Mouse (Mus musculus) thymus, adult 2 months (tissue): ENCODE measurements around the gene Gm37240. TPM values are rescaled to one million over a fixed set of nuclear protein-coding genes. Genes with fewer than 3 reads are reported as not detected.

Experiments used
- DNase-seq: peaks from one replicate; pipeline ENCODE4 v3.0.0; 2021
- H3K27ac ChIP-seq: fragments of 200-500 bp; 2 replicates; pipeline ENCODE4 v1.5.1; 2012; ENCODE audit warnings: low read length, control low read depth; ENCODE audit not compliant: control insufficient read depth, insufficient read depth
- H3K27me3 ChIP-seq: fragments of 200-500 bp; 2 replicates; pipeline ENCODE4 v1.6.1; 2012; ENCODE audit warnings: mild to moderate bottlenecking, low read length, moderate library complexity, mixed read lengths; ENCODE audit not compliant: control insufficient read depth, insufficient read depth
- H3K36me3 ChIP-seq: fragments of 200-500 bp; 2 replicates; pipeline ENCODE4 v1.6.1; 2012; ENCODE audit warnings: mild to moderate bottlenecking, low read length, moderate library complexity; ENCODE audit not compliant: control insufficient read depth, insufficient read depth
- H3K4me1 ChIP-seq: fragments of 200-500 bp; replicated peaks from 2 replicates; pipeline ENCODE4 v1.6.1; 2012; ENCODE audit warnings: low read length; ENCODE audit not compliant: control insufficient read depth, insufficient read depth
- H3K4me3 ChIP-seq: fragments of 200-500 bp; 2 replicates; pipeline ENCODE4 v1.5.1; 2012; ENCODE audit warnings: mild to moderate bottlenecking, low read length, control low read depth, moderate library complexity; ENCODE audit not compliant: control insufficient read depth, insufficient read depth
- CTCF ChIP-seq: fragments of 200-500 bp; IDR thresholded peaks from 2 replicates; pipeline ENCODE4 v1.5.1; 2012; ENCODE audit warnings: mild to moderate bottlenecking, control low read depth, low read length, moderate library complexity, borderline replicate concordance; ENCODE audit not compliant: control insufficient read depth, poor library complexity, insufficient read depth; ENCODE audit errors: extremely low read depth
- POLR2A ChIP-seq: fragments of 200-500 bp; IDR thresholded peaks from 2 replicates; pipeline ENCODE4 v1.6.1; 2012; ENCODE audit warnings: mild to moderate bottlenecking, low read length, control low read depth, moderate library complexity; ENCODE audit not compliant: control insufficient read depth, poor library complexity, insufficient read depth; ENCODE audit errors: extremely low read depth
- WGBS: fragments of 180-500 bp; shearing (Covaris S2); methylation state at CpG from one replicate; pipeline ENCODE4 v1.1.7; 2018; 5-methylcytosine and 5-hydroxymethylcytosine counted together
- polyA plus RNA-seq: library from polyadenylated mRNA; depleted of rRNA; stranded (reverse); fragments of >200 nt; gene quantifications from 2 replicates; pipeline ENCODE4 v1.2.3, GENCODE M21; 2012

Gm37240 gene
- polyA plus RNA-seq, 1 experiment, result 7.0 TPM

DNA sequence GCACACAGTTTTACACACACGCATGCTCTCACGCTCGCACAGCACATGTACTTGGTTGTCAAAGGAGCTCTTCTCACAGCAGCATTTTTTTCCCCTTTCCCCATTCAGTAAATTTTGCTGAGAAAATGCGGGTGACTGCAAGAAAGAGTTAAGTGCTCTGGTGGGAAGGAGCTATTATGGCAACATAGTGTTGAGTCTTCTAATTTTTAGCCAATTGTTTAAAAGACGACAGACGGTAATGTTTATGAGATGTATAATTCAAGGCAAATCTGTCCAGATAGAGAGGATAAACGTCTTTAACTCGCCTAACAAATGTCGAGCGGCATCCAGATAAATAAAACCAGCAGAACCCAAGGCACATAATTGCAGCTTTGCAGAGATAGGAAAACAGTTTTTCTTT lies 726.5 kb downstream of the Gm37240 start:
- Histone ChIP-seq H3K36me3 (no peaks in the 10 kb centered on the region), H3K27ac (no peak overlapping the region), H3K4me3 (no peak overlapping the region), H3K27me3 (no peaks in the 10 kb centered on the region), H3K4me1 (no peaks in the 10 kb centered on the region)
- 96% methylated on average over 10 of the region's 10 CpGs for WGBS
- DNase-seq, result no peak
- TF ChIP-seq POLR2A, result no peak
- no peak for TF ChIP-seq CTCF

DNA sequence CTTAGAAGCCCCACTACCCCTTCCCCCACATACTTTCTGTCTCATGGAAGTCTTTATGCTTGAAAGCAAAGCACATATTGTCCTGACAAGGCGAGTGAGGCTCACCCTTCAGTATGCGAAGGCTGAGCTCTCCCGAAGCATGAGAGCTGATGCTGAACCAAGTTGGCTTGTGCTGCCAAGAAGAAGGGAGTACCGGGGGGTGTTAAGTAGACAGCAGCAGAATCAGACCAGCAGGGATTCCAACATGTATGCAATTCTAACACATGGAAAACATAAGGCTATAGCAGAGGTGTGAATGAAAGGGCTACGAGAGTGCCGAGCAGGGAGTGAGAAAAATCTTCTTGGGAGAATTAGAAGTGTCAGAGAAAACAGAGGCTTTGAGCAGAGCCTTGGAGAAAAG lies 727.7 kb downstream of the Gm37240 start:
- no peak for DNase-seq
- no peak for TF ChIP-seq CTCF
- no peak for TF ChIP-seq POLR2A
- no peaks in the 10 kb centered on the region for H3K4me1 ChIP-seq
- no peak overlapping the region for H3K27ac ChIP-seq
- H3K27me3 ChIP-seq, result no peaks in the 10 kb centered on the region
- no peak overlapping the region for H3K4me3 ChIP-seq
- no peaks in the 10 kb centered on the region for H3K36me3 ChIP-seq
- WGBS, result 98% methylated on average over 6 of the region's 6 CpGs

DNA sequence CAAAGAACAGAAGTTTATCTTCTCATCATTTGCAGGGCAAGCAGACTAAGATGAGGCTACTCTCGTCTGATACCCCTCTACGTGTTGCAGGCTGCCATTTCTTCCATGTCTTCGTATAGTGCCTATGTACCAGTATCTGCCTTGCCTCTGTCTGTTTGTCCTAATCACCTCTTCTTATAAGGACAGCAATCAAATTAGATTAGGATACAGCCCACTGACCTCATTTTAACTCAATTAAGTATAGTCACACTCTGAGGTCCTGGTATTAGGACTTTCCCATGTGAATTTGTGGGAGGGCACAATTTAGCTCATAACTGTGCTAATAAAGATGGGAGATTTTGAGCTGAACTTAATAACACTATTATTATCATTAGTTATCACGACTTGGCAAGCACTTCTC lies 738.5 kb downstream of the Gm37240 start:
- H3K4me1 ChIP-seq, result no peaks in the 10 kb centered on the region
- TF ChIP-seq POLR2A, result no peak
- no peak for TF ChIP-seq CTCF
- no peak overlapping the region for H3K4me3 ChIP-seq
- WGBS, result 87% methylated on average over 4 of the region's 4 CpGs
- H3K36me3 ChIP-seq, result no peaks in the 10 kb centered on the region
- H3K27ac ChIP-seq, result no peak overlapping the region
- no peak for DNase-seq
- H3K27me3 ChIP-seq, result no peaks in the 10 kb centered on the region

DNA sequence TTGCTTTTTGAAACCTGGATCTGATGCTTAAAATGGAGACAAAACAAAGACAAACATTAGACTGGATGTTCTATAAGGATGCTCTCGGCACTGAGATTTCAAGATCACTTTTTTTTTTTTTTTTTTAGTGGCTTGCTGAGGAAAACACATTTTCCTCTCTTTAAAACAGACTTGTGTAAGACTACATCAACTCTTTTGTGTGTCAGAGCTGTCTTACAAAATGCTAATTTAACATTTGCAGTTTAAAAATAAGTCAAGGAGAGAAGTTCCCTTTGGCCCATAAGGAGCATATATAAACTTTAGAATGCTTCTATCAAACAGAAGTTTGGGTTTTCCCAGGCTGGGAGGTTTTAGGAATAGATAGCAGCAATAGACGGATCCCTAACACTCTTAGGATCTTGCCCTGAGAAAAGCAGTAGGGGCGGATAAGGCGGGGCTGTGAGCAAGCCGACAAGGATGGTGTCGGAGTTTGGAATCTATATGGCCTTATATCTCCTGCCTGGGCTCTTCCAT lies 739.2 kb downstream of the Gm37240 start:
- no peak overlapping the region for H3K4me3 ChIP-seq
- 94% methylated on average over 6 of the region's 6 CpGs for WGBS
- no peak overlapping the region for H3K27ac ChIP-seq
- H3K36me3 ChIP-seq, result no peaks in the 10 kb centered on the region
- H3K4me1 ChIP-seq, result no peaks in the 10 kb centered on the region
- no peak for DNase-seq
- TF ChIP-seq CTCF, result no peak
- H3K27me3 ChIP-seq, result no peaks in the 10 kb centered on the region

DNA sequence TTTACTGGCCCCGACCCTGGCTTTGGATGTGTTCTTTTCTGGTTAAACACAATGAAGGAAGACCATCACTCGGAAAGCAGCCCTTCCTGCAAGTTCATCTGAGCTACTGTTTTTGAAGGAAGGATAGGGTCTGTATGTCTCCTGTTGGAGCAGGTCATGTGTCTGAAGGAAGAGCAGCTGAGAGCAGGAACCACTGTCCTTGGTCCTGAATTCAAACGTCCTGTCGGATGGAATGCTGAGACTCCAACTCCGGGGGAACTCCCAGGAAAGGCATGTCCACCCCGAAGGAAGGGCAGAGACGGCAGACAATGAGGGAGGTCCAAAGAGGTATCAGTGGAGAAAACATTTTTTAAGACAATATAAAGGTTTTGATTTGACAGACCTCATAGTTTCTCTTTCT lies 741.8 kb downstream of the Gm37240 start:
- Histone ChIP-seq H3K4me1 (no peaks in the 10 kb centered on the region), H3K27me3 (no peaks in the 10 kb centered on the region), H3K27ac (no peak overlapping the region), H3K36me3 (no peaks in the 10 kb centered on the region), H3K4me3 (no peak overlapping the region)
- 45% methylated on average over 7 of the region's 7 CpGs for whole genome bisulfite sequencing
- TF ChIP-seq POLR2A, result no peak
- no peak for TF ChIP-seq CTCF
- DNase-seq, result no peak

DNA sequence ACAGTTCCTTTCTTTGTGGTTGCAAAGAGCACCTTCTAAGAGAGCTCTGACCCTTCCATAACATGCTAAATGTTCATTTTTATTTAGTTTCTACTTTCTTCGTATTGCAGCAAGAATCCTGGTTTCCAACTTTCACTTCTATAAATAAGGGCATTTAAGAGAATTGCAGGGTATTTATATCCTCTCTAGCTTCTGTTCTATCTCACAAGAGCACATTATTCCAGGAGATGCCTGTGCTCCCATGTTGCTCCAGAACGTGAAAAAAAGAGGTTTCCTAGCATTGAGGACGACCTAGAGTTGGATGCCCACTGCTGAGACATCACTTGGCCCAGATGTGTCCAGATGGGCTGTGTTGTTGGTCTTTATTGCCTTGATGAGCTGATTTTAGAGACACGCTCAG lies 742.2 kb downstream of the Gm37240 start:
- no peaks in the 10 kb centered on the region for H3K27me3 ChIP-seq
- no peak for DNase-seq
- no peak overlapping the region for H3K27ac ChIP-seq
- no peak overlapping the region for H3K4me3 ChIP-seq
- TF ChIP-seq POLR2A (no peak), CTCF (no peak)
- 92% methylated on average over 4 of the region's 4 CpGs for WGBS
- no peaks in the 10 kb centered on the region for H3K4me1 ChIP-seq
- H3K36me3 ChIP-seq, result no peaks in the 10 kb centered on the region

DNA sequence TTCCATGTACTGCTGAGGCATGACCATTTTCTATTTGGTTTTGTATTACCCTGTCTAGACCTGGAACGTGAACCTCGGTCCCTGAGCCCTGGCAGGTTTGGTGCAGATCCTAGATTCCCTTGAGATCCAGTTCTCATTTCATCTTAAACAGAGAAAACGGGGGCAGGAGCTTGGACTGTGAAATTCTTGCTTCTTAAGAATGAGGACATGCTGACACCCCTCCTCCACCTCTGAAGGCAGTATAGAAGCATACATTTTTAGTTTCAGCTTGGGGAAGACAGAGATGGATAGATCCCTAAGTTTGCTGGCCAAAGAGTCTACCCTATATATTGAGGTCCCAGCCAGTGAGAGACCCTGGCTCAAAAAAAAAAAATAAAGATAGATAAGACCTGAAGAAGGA lies 742.9 kb downstream of the Gm37240 start:
- WGBS, result 88% methylated on average over 3 of the region's 3 CpGs

More for the DNA sequence above, 742.9 kb downstream of the Gm37240 start:
- Histone ChIP-seq H3K36me3 (no peaks in the 10 kb centered on the region), H3K4me3 (no peak overlapping the region), H3K4me1 (no peaks in the 10 kb centered on the region), H3K27ac (no peak overlapping the region), H3K27me3 (no peaks in the 10 kb centered on the region)
- no peak for DNase-seq
- TF ChIP-seq POLR2A (no peak), CTCF (no peak)
